Mouse (Mus musculus) MN1 (cell line): ENCODE results near the gene Gstm7.
"Not testable (repeated sequence)": the region's sequence is repeated elsewhere in the genome, so short reads cannot be mapped to it uniquely, and the experiment has no call there.

Source experiments
- DNase-seq: peaks from one replicate; pipeline ENCODE4 v3.0.0-alpha.2; 2016; ENCODE audit warnings: low spot score

Gstm7 gene

DNA sequence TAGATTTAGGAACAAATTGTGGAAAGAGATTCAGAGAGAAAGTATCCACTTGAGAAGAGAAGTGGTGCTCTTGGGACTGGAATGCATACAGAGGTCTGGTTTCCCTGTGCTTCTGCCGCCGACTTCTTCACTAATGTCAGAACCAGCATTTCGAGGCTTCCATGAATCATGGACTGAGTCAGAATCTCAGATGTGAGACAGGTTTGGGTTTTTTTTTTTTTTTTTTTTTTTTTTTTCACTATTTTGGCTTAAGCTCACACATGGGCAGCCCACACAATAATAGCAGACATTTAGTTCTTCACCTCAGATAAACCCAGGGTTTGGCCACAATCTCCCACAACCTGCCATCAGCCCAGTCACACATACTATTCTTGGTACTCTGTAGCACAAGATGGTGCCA is 3.7 kb upstream of the Gstm7 start:
- no peak for DNase-seq

DNA sequence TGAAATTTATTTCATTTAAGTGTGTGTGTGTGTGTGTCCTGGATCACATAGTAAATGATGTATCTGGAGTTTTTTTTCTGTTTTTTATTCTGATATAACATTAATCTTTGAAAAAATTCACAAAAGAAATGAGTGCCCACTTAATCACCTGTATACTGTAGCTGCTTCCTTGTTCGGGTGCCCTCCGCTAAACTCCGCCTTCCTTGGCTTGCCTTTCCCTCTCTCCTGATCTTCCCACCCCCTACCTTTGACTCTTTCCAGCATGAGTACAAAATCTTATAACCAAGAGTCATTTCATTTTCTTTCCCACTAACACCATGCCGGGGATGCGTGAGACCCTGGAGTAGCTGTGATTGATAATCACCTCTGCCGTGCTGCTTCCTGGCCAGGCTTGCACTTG is 511 bp upstream of the Gstm7 start:
- peak; percentile 8 for DNase-seq

DNA sequence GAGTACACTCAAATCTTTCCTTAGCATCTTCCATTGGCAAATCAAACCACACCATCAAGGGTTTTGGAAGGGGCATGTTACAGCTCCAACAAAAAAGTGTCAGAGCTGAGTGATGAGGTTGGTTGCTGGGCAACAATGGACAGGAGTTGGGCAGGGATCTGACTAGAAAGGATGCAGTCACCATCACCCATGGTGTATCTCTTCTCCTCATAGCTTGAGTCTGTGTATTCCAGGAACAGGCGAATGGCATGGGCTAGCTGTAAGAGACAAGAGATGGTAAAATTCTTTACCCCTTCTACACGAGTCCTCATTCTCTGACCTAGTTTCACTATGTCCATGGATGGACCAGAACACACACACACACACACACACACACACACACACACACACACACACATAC is 483 bp downstream of the Gstm7 start:
- DNase-seq: peak; percentile 21

- no peak for DNase-seq
Measured at GRCm38 (mm10) chr3:107929731-107930130, 1.9 kb downstream of the Gstm7 start.

DNA sequence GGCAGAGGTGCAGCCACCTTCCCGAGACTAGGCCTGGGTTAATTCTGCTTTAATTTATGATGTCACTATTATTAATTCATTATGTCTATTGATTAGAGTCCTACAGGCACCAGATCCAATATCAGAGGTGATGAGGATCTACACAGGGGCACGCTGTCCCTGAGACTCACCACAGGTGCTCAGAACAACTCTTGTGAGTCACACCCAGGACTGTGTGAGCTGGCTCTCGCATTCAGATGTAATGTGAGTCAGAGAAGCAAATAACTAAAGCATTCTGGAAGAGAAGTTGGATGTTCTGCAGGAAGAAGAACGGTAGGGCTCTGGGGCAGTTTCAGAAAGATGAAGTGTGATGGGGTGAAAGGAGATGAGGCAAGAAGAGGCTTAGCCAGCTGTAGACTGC is 2.4 kb downstream of the Gstm7 start:
- DNase-seq: no peak

DNA sequence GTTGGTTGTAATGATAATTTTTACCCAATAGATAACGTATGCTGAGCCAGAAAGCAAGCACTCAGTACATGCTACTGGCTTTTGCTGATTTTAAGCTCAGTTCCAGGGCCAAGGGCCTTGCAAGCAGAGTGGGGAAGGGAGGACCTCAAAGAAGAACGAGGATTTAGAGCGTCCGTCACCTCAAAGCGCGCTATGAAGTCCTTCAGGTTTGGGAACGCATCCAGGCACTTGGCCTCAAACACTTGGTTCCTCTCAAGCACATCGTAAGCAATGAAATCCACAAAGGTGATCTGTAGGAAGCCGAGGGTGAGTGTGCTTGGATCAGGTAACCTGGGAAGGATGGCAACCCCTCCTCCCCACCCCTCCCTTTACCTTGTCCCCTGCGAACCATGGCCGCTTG is 2.9 kb downstream of the Gstm7 start:
- DNase-seq: no peak

DNA sequence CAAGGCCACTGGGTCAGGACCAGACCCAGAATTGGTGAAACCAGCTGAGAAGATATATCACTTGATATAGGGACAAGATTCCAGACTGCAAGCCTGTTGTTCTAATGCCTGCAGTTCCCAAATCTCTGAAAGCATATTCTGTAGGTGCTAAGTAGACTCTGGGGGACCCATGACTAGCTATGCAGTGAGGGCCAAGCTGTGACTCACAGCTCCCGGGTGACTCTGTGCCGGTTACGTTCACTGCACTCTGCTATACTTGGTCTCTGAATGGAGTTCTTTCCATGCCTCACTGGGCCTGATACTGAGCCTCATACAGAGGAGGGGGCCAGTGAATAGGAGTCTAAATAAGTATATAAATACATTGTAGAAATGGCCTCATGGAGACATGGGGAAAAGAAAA is 3.8 kb downstream of the Gstm7 start:
- DNase-seq: no peak

GRCm38 (mm10) chr3:107925335-107925734 is 6.3 kb downstream of the Gstm7 start:
- DNase-seq: no peak

DNA sequence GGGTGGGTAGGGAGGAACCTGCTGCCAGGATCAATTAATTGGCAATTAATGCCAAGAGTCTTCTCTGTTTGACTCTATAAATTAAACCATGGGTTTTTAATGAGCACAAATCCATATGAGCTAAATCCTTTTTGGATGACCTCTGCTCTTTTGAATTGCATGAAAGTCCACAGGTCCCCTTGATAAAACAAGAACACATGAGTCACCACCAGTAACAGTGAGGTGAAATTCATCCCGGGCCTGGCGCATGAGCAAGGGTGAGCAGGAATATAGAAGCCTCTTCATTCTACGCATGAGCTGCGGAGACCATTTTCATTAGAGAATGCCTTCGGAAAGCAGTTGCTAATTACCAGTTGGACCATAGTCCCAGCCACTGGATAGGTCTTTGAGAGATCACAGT is 11.3 kb downstream of the Gstm7 start:
- DNase-seq: no peak

GRCm38 (mm10) chr3:107917783-107918408 is 13.7 kb downstream of the Gstm7 start:
- DNase-seq: peak; percentile 64

- no peak for DNase-seq
Measured at GRCm38 (mm10) chr3:107917097-107917496, 14.5 kb downstream of the Gstm7 start.

- no peak for DNase-seq
Measured at GRCm38 (mm10) chr3:107916674-107917073, 14.9 kb downstream of the Gstm7 start.

GRCm38 (mm10) chr3:107905942-107906341 is 25.7 kb downstream of the Gstm7 start:
- DNase-seq: no peak

GRCm38 (mm10) chr3:107900955-107901673 is 30.5 kb downstream of the Gstm7 start:
- no peak for DNase-seq

DNA sequence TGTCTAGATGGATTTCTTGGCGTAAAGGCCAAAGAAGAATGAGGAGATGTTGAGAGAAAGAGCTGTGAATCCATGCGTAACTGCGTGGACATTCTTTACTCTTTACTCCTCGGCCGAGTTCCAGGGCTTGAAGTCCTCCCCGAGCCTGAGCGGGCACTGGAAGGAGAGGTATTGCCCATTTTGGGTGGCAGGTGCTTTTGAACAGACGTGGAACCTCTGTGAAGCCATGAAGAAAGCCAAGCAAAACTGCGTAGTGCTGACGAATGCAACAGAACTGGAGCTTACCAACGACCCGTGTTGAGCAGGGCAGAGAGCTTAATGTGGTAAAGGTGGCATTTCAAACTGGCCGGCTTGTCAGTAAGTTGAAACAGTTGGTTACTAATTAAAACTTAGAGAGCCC is 32.9 kb downstream of the Gstm7 start:
- DNase-seq: no peak

DNA sequence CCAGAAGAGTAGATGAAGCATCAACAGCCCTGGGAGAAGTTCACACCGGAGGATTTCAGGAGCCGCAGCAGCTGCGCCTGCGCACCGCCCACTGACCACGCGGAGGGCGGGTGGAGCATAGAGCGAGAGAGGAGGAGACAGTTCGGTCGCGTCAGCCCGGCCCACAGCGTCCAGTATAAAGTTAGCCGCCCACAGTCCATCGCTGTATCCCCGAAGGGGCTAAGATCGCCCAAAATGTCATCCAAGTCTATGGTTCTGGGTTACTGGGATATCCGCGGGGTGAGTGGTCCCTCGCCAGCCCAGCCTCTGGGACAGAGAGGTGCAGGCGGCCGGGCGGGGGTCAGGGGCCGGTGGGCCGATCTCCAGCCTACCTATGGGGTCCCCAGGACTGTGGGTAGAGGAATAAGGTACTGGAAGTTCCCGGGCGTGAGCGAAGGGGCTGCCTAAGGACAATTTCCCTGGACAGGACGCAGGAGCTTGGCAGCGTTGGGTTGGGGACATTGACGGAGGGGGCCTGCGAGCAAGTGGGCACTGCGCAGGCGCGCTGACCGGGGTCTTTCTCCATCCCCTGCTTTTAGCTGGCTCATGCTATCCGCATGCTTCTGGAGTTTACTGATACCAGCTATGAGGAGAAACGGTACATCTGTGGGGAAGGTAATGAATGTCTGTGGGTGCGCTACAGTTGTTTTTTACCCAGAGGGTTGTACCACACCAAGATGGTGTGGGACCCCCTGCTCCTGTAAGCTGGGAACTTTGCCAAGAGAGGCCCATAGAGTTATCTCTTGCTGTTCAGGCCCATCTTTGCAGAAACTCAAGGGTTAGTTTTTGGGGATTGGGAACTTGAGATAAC is 35.7 kb downstream of the Gstm7 start, which contains the start of gene Gstm5:
Gene Gstm5, plus strand, starts transcription at position 102 of the 850 bp plus-strand sequence.
- peak; percentile 85 for DNase-seq

- DNase-seq: peak; percentile 8
Measured at GRCm38 (mm10) chr3:107895194-107895719, 36.4 kb downstream of the Gstm7 start.

DNA sequence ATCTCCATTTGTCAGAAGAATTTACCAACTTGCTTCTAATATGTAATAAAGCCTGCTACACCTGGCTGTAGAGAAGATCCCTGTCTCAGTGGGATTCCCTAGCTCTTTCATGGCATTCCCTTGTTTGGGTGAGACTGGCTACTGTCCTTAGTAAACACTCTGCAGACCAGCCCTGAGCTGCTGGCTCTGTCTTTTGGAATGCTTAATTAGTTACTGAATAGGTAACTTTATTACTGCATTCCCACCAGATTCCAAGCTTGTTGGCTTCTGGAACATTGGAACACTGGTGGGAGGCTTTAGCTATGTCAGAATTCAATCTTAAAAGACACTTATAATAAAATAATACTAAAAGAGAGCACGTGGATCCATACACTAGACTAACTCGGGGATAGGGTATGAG is 42.4 kb downstream of the Gstm7 start:
- DNase-seq: not testable (repeated sequence)

- peak; percentile 78 for DNase-seq
Measured at GRCm38 (mm10) chr3:107887674-107888495, 43.7 kb downstream of the Gstm7 start.

GRCm38 (mm10) chr3:107877747-107878736 is 53.6 kb downstream of the Gstm7 start:
- DNase-seq: no peak
